Mouse (Mus musculus) thymus, adult 2 months (tissue): ENCODE data around the gene Frmd6. TPM values are rescaled to one million over a fixed set of nuclear protein-coding genes. Genes with fewer than 3 reads are reported as not detected.

Experiments
- DNase-seq: peaks from one replicate; pipeline ENCODE4 v3.0.0; 2021
- H3K27ac ChIP-seq: fragments of 200-500 bp; 2 replicates; pipeline ENCODE4 v1.5.1; 2012; ENCODE audit warnings: low read length, control low read depth; ENCODE audit not compliant: control insufficient read depth, insufficient read depth
- H3K27me3 ChIP-seq: fragments of 200-500 bp; 2 replicates; pipeline ENCODE4 v1.6.1; 2012; ENCODE audit warnings: mild to moderate bottlenecking, low read length, moderate library complexity, mixed read lengths; ENCODE audit not compliant: control insufficient read depth, insufficient read depth
- H3K36me3 ChIP-seq: fragments of 200-500 bp; 2 replicates; pipeline ENCODE4 v1.6.1; 2012; ENCODE audit warnings: mild to moderate bottlenecking, low read length, moderate library complexity; ENCODE audit not compliant: control insufficient read depth, insufficient read depth
- H3K4me1 ChIP-seq: fragments of 200-500 bp; replicated peaks from 2 replicates; pipeline ENCODE4 v1.6.1; 2012; ENCODE audit warnings: low read length; ENCODE audit not compliant: control insufficient read depth, insufficient read depth
- H3K4me3 ChIP-seq: fragments of 200-500 bp; 2 replicates; pipeline ENCODE4 v1.5.1; 2012; ENCODE audit warnings: mild to moderate bottlenecking, low read length, control low read depth, moderate library complexity; ENCODE audit not compliant: control insufficient read depth, insufficient read depth
- CTCF ChIP-seq: fragments of 200-500 bp; IDR thresholded peaks from 2 replicates; pipeline ENCODE4 v1.5.1; 2012; ENCODE audit warnings: mild to moderate bottlenecking, control low read depth, low read length, moderate library complexity, borderline replicate concordance; ENCODE audit not compliant: control insufficient read depth, poor library complexity, insufficient read depth; ENCODE audit errors: extremely low read depth
- POLR2A ChIP-seq: fragments of 200-500 bp; IDR thresholded peaks from 2 replicates; pipeline ENCODE4 v1.6.1; 2012; ENCODE audit warnings: mild to moderate bottlenecking, low read length, control low read depth, moderate library complexity; ENCODE audit not compliant: control insufficient read depth, poor library complexity, insufficient read depth; ENCODE audit errors: extremely low read depth
- WGBS: fragments of 180-500 bp; shearing (Covaris S2); methylation state at CpG from one replicate; pipeline ENCODE4 v1.1.7; 2018; 5-methylcytosine and 5-hydroxymethylcytosine counted together
- polyA plus RNA-seq: library from polyadenylated mRNA; depleted of rRNA; stranded (reverse); fragments of >200 nt; gene quantifications from 2 replicates; pipeline ENCODE4 v1.2.3, GENCODE M21; 2012

Gene Frmd6
- polyA plus RNA-seq, 1 experiment = 21.2 TPM

DNA sequence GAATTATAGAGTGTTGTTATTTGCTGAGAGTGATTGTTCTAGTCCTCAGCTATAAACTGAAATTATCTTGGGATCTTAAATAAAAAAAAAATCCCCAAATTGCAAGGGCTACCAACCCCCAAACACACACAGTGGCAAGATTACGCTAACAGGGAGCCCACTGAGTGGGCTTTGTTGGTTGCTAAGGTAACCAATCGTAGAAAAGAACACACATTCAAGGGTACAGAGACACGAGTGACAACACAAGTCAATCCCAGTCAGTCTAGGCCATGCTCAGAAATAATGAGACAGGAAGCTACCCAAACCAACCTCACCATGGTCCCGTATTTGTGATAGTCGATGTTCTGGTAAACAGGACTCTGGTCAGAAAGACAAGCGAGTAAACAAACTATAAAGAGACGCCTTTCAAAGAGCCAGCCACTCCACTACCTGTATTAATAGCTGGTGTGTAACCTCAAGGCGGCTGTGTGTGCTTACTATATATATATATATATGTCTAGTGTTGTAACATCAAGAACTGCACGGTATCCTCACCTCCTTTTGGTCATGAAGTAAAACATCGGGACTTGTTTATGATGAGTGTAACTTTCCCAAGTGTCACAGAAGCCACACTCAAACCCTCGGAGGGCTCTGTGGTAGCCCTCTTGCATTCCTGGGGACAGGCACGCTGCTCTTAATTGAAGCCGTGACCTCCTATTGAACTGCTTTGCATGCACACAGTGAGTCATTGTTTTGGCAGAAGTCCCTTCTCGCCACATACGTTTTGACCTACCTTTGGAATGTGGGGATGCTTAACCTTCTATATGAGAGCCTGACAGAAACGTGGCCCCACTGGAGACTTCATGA is 30.5 kb upstream of the Frmd6 start:
- TF ChIP-seq POLR2A = no peak
- TF ChIP-seq CTCF = no peak
- no peaks in the 10 kb centered on the region for H3K27me3 ChIP-seq
- DNase-seq = no peak
- H3K4me3 ChIP-seq = no peak overlapping the region
- no peaks in the 10 kb centered on the region for H3K4me1 ChIP-seq
- no peak overlapping the region for H3K27ac ChIP-seq
- H3K36me3 ChIP-seq = no peaks in the 10 kb centered on the region
- WGBS = 93% methylated on average over 16 of the region's 16 CpGs

DNA sequence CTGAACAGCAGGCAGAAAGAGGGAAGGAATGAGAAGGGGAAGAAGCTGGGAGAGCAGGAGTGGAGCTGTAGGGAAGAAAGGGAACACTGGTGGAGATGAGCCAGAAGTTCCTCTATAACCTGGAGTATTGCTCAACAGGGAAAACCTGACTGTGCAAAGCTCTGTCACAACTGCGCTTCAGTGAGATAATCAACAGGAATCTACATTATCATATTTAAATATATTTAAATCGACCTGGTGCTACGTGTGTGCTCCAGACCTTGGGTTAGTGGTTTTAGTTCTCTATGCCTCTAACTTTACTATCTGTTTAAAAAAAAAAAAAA is 30.0 kb upstream of the Frmd6 start:
- DNase-seq = no peak
- TF ChIP-seq POLR2A (no peak), CTCF (no peak)

DNA sequence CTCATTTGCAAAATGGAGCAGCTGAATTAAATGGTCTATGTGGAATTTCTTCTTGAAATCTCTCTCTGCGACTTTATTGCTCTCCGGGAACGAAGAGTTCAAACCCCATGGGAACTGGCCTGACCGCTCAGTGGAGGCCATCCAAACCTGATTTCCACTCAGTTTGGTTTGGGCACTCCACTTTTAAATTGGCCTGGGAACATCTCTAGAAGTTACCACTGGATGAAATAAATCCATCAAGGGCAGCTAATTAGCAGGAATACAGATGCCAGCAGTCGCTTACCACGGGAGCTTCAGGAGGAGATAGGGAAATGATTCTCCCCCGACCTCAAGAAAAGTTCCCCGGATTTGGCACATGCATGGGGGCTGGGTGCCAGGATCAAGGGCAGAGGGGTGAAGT is 26.8 kb upstream of the Frmd6 start:
- Histone ChIP-seq H3K27me3 (no peaks in the 10 kb centered on the region), H3K4me1 (no peaks in the 10 kb centered on the region), H3K36me3 (no peaks in the 10 kb centered on the region), H3K27ac (no peak overlapping the region), H3K4me3 (no peak overlapping the region)
- 93% methylated on average over 8 of the region's 8 CpGs for WGBS
- TF ChIP-seq CTCF (no peak), POLR2A (no peak)
- no peak for DNase-seq

More for the DNA sequence above, 30.0 kb upstream of the Frmd6 start:
- Histone ChIP-seq H3K4me3 (no peak overlapping the region), H3K27ac (no peak overlapping the region), H3K36me3 (no peaks in the 10 kb centered on the region), H3K27me3 (no peaks in the 10 kb centered on the region), H3K4me1 (no peaks in the 10 kb centered on the region)
- 91% methylated on average over 3 of the region's 3 CpGs for WGBS

DNA sequence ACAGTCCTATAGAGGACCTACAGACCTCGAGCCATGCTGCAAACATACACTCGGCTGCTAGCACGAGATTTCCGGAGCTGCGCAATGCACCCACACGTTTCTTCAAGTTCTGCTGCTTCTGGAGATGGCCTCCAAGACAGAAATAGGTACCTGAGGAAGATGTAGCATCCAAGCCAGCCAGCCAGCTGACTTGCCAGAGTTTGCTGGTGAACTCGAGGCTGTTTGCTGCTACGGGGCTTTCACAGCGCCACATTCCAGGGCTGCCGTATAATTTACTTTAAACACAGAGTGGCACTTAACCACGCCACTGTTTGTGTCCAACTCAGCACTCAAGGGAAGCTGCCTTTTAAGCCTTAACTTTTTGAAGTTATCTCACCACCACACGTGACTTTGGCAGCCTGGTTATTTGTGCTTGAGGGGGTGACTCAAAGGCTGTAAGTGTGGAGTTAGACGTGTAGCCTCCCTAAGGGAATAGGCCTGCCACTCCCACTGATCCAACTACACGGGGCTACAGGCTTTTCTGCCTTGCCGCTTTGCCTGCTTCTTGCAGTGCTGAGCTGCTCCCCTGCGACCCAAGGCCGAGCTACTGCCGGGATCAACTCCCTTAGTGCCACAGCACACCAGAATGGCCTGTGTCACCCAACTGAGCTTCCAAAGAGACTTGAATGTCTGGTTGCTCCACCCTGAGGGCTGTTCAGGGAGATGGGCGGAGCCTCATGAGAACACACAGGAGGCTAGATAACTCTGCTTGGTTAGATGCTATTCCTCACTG is 25.9 kb upstream of the Frmd6 start:
- 84% methylated on average over 19 of the region's 19 CpGs for WGBS
- TF ChIP-seq POLR2A (no peak), CTCF (no peak)
- H3K36me3 ChIP-seq = no peaks in the 10 kb centered on the region
- no peaks in the 10 kb centered on the region for H3K4me1 ChIP-seq
- DNase-seq = no peak
- H3K27ac ChIP-seq = no peak overlapping the region
- H3K27me3 ChIP-seq = no peaks in the 10 kb centered on the region
- H3K4me3 ChIP-seq = no peak overlapping the region

DNA sequence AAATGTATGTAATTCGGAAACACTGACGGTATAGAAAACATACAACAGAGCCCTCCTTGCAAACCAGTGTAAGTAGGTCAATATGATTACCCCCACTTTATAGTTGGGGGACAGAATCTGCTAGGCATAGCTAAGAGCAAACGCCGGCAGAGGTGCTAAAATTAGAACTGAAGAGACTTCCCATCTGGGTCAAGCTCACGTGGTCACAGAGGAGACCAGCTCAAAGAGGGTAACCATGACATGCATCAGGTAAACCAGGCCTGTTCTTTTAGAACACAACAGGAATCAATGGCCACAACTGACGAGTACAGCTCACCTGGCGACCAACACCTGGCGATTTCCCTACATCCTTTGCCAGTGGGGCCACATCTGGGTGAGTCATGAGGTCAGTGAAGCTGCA is 25.2 kb upstream of the Frmd6 start:
- H3K36me3 ChIP-seq = no peaks in the 10 kb centered on the region
- no peak for DNase-seq
- TF ChIP-seq POLR2A (no peak), CTCF (no peak)
- no peaks in the 10 kb centered on the region for H3K27me3 ChIP-seq
- WGBS = 68% methylated on average over 8 of the region's 8 CpGs
- no peaks in the 10 kb centered on the region for H3K4me1 ChIP-seq
- H3K4me3 ChIP-seq = no peak overlapping the region
- H3K27ac ChIP-seq = no peak overlapping the region

DNA sequence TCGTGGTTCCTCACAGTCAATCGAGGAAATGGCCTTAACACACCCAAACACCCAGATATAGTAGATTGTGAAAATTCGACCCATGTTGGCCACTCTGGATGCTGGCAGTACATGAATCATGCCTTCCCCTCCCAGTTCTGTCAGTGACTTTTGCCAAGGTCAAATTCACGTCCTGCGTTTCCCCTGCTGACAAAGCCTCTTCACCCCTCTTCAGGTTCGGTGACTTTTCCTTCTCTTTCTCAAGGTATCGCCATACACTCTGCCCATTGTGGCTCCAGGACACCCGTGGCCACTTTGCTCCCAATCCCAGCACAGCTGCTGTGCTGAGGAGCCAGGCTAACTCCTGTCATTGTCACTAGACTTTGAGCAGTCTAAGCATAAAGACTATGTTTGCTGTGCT is 24.0 kb upstream of the Frmd6 start:
- no peak for DNase-seq
- no peak for TF ChIP-seq POLR2A
- TF ChIP-seq CTCF = no peak
- WGBS = 71% methylated on average over 8 of the region's 8 CpGs
- H3K4me3 ChIP-seq = no peak overlapping the region
- no peaks in the 10 kb centered on the region for H3K27me3 ChIP-seq
- no peak overlapping the region for H3K27ac ChIP-seq
- H3K4me1 ChIP-seq = peaks cover 4% of the 10 kb centered on the region; the same call in 1 of the 2 replicates
- H3K36me3 ChIP-seq = no peaks in the 10 kb centered on the region
